In genomic region chr5:139459938-139460337, GRCm38 (mm10) we compare ENCODE assay signal across 8 mouse cellular contexts. TPM values are rescaled to one million over a fixed set of nuclear protein-coding genes. Genes with fewer than 3 reads are reported as not detected.
DNase-seq lines count a peak whose midpoint lies in the region; ATAC-seq and TF ChIP-seq lines count a peak whose summit lies in the region.

No protein-coding gene starts in this region.

- H3K4me3 ChIP-seq in gastrocnemius, adult 2 months: peak overlapping the region; percentile 91
- peak overlapping the region; percentile 68 for H3K4me3 ChIP-seq in spleen, adult 2 months (ENCODE audit: extremely low read depth, insufficient read depth, insufficient read length)
- H3K4me3 ChIP-seq in limb, embryonic 15.5 days: peak overlapping the region; percentile 71
- H3K4me3 ChIP-seq in stomach, embryonic 16.5 days (replicated peaks; ENCODE audit: low read length): peak overlapping the region; percentile 60

- H3K4me1 ChIP-seq in spleen, adult 2 months (ENCODE audit: control insufficient read depth, insufficient read depth, insufficient read length): no peaks in the 10 kb centered on the region
- H3K4me1 ChIP-seq in limb, embryonic 15.5 days: peaks cover 15% of the 10 kb centered on the region
- H3K4me1 ChIP-seq in stomach, embryonic 16.5 days (ENCODE audit: control insufficient read depth, insufficient read depth, low read length): peaks cover 8% of the 10 kb centered on the region; the same call in 1 of the 2 replicates

- peak overlapping the region; percentile 54 for H3K9ac ChIP-seq in limb, embryonic 15.5 days
- peak overlapping the region; percentile 70 for H3K9ac ChIP-seq in stomach, embryonic 16.5 days (ENCODE audit: low read length)

- WGBS in spleen, adult 2 months: 2% methylated on average over 10 of the region's 10 CpGs
- WGBS in limb, embryonic 15.5 days: 9% methylated on average over 10 of the region's 10 CpGs
- WGBS in stomach, embryonic 16.5 days: 8% methylated on average over 10 of the region's 10 CpGs

- no peaks in the 10 kb centered on the region for H3K9me3 ChIP-seq in limb, embryonic 15.5 days
- H3K9me3 ChIP-seq in stomach, embryonic 16.5 days (replicated peaks; ENCODE audit: control insufficient read depth, low read length): no peaks in the 10 kb centered on the region

- H3K4me2 ChIP-seq in limb, embryonic 15.5 days: peak overlapping the region; percentile 73
- H3K4me2 ChIP-seq in stomach, embryonic 16.5 days (ENCODE audit: low read depth, low read length): peak overlapping the region; percentile 96

- no peak for TF ChIP-seq POLR2A in spleen, adult 2 months (IDR thresholded peaks at IDR 0.05; ENCODE audit: low read depth, low read length)

- peak overlapping the region; percentile 84 for H3K27ac ChIP-seq in gastrocnemius, adult 2 months
- no peak overlapping the region for H3K27ac ChIP-seq in spleen, adult 2 months (ENCODE audit: insufficient read depth, low read length)
- no peak overlapping the region for H3K27ac ChIP-seq in limb, embryonic 15.5 days
- no peak overlapping the region for H3K27ac ChIP-seq in stomach, embryonic 16.5 days (ENCODE audit: low read length)

- no peak for TF ChIP-seq CTCF in gastrocnemius, adult 2 months (IDR thresholded peaks at IDR 0.05)
- TF ChIP-seq CTCF in spleen, adult 2 months (IDR thresholded peaks at IDR 0.05; ENCODE audit: extremely low read depth, insufficient read depth, insufficient read length, insufficient replicate concordance): no peak

- no peaks in the 10 kb centered on the region for H3K36me3 ChIP-seq in spleen, adult 2 months (ENCODE audit: control insufficient read depth, insufficient read depth, low read length)
- peaks cover 5% of the 10 kb centered on the region; the same call in 1 of the 2 replicates for H3K36me3 ChIP-seq in limb, embryonic 15.5 days
- no peaks in the 10 kb centered on the region; the same call in 1 of the 2 replicates for H3K36me3 ChIP-seq in stomach, embryonic 16.5 days (ENCODE audit: control insufficient read depth, insufficient read depth, low read length)

- no peaks in the 10 kb centered on the region for H3K27me3 ChIP-seq in spleen, adult 2 months (ENCODE audit: control insufficient read depth, insufficient read depth, low read length)
- H3K27me3 ChIP-seq in limb, embryonic 15.5 days: 0 out of 2 replicates have a peak, but pooled peaks cover 2% of the 10 kb centered on the region
- no peaks in the 10 kb centered on the region for H3K27me3 ChIP-seq in stomach, embryonic 16.5 days (ENCODE audit: control insufficient read depth, insufficient read depth, low read length)

- ATAC-seq in limb, embryonic 15.5 days (ENCODE audit: insufficient number of reproducible peaks, low FRiP score, low TSS enrichment, low read depth): no peak
- no peak for ATAC-seq in stomach, embryonic 16.5 days (ENCODE audit: insufficient read depth, low FRiP score)

- intact Hi-C loops in gastrocnemius, adult 2 months (cut with DNase I): loop anchor here (2.0 to 5.0 kb wide), 3 partner anchors 25 to 98 kb away; partner anchors contain the start of genes C130050O18Rik and Zfand2a

- DNase-seq in gastrocnemius, adult 2 months: no peak
- no peak for DNase-seq in gastrocnemius, postnatal 10 days
- DNase-seq in spleen, adult 2 months (ENCODE audit: low read depth in 1 of 2, low spot score in 2 of 2): no peak
- no peak for DNase-seq in spleen, adult 18-20 months
- DNase-seq in adrenal gland, postnatal 25 days: no peak
- no peak for DNase-seq in urinary bladder, postnatal 4 days (ENCODE audit: low spot score in 2 of 2)

RNA-seq across cellular contexts. Expression of gene 3110082I17Rik, which starts 0.4 kb away (rescaled TPM):
- total RNA-seq in gastrocnemius, adult 2 months (2021): 10 to 100 TPM in 1 of 2 experiments, 1 to 10 TPM in 1; 7.9 to 10.3 TPM
- 10 to 100 TPM; 11.8 to 12.2 TPM for total RNA-seq in gastrocnemius, postnatal 10 days (2021)
- polyA plus RNA-seq in spleen, adult 2 months (2012; rRNA removed): 5.2 and 8.5 TPM in 2 replicates
- 30.8 and 35.6 TPM in 2 replicates for polyA plus RNA-seq in limb, embryonic 15.5 days (2015; fragmentation: Nextera tagmentation; extraction: Ambion mirVana)
- 35.2 and 35.7 TPM in 2 replicates for polyA plus RNA-seq in stomach, embryonic 16.5 days (2015; fragmentation: Nextera tagmentation; extraction: Ambion mirVana)
- 9.8 and 15.8 TPM in 2 replicates for total RNA-seq in adrenal gland, postnatal 25 days (2021)

RNA-seq across cellular contexts. Expression of gene Zfand2a, which starts 24.4 kb away (rescaled TPM):
- total RNA-seq in gastrocnemius, adult 2 months (2021): 10 to 100 TPM in 1 of 2 experiments, 1 to 10 TPM in 1; 8.5 to 10.3 TPM
- 10 to 100 TPM; 10.0 to 11.7 TPM for total RNA-seq in gastrocnemius, postnatal 10 days (2021)
- polyA plus RNA-seq in spleen, adult 2 months (2012; rRNA removed): 6.6 and 7.5 TPM in 2 replicates
- polyA plus RNA-seq in limb, embryonic 15.5 days (2015; fragmentation: Nextera tagmentation; extraction: Ambion mirVana): 9.6 and 9.9 TPM in 2 replicates
- 7.1 and 8.2 TPM in 2 replicates for polyA plus RNA-seq in stomach, embryonic 16.5 days (2015; fragmentation: Nextera tagmentation; extraction: Ambion mirVana)
- total RNA-seq in adrenal gland, postnatal 25 days (2021): 22.5 and 31.2 TPM in 2 replicates

RNA-seq across cellular contexts. Expression of gene Gper1, which starts 37.0 kb away (rescaled TPM):
- total RNA-seq in gastrocnemius, adult 2 months (2021): 1 to 10 TPM; 1.3 to 2.7 TPM
- total RNA-seq in gastrocnemius, postnatal 10 days (2021): 1 to 10 TPM; 2.3 to 2.7 TPM
- polyA plus RNA-seq in spleen, adult 2 months (2012; rRNA removed): 0.39 TPM in 2 replicates
- polyA plus RNA-seq in limb, embryonic 15.5 days (2015; fragmentation: Nextera tagmentation; extraction: Ambion mirVana): 5.7 and 7.3 TPM in 2 replicates
- polyA plus RNA-seq in stomach, embryonic 16.5 days (2015; fragmentation: Nextera tagmentation; extraction: Ambion mirVana): 2.9 and 3.6 TPM in 2 replicates
- total RNA-seq in adrenal gland, postnatal 25 days (2021): 3.5 and 4.8 TPM in 2 replicates

RNA-seq across cellular contexts. Expression of gene C130050O18Rik, which starts 54.9 kb away (rescaled TPM):
- under 1 TPM; 0.15 to 0.33 TPM for total RNA-seq in gastrocnemius, adult 2 months (2021)
- total RNA-seq in gastrocnemius, postnatal 10 days (2021): 1 to 10 TPM; 1.0 to 1.5 TPM
- 8.1 and 11.9 TPM in 2 replicates for polyA plus RNA-seq in spleen, adult 2 months (2012; rRNA removed)
- polyA plus RNA-seq in limb, embryonic 15.5 days (2015; fragmentation: Nextera tagmentation; extraction: Ambion mirVana): 7.1 and 10.4 TPM in 2 replicates
- 0.80 and 1.2 TPM in 2 replicates for polyA plus RNA-seq in stomach, embryonic 16.5 days (2015; fragmentation: Nextera tagmentation; extraction: Ambion mirVana)
- 0.49 and 0.57 TPM in 2 replicates for total RNA-seq in adrenal gland, postnatal 25 days (2021)
